Mouse (Mus musculus) cerebellum, adult 9-10 months (tissue): ENCODE results near the gene AU021092.
"Not testable (repeated sequence)": the region's sequence is repeated elsewhere in the genome, so short reads cannot be mapped to it uniquely, and the experiment has no call there.

Source experiments
- DNase-seq: peaks from one replicate; pipeline ENCODE4 v3.0.0; 2022

Gene AU021092

DNA sequence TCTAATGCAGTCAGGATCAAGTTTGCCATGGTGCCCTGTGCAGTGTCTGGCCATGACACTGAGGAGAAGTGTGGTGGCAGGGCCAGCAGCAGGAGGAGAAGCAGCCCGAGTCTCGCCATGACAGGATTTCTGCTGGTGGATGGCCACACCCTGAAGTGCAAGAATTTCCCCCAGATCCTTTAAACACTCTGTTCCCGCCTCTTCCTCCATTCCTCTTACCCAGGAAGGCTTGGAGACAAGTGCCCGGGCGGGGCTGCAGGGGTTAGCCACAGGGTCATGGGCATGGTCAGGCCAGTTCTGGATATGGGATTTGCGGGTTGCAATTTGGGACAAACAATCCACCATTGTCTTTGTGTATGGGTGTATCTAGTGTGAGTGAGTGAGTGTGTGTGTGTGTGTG lies at the start of gene AU021092:
TSS of gene AU021092 (minus strand) at position 160 of the 400 bp plus-strand sequence.
- DNase-seq, result no peak

DNA sequence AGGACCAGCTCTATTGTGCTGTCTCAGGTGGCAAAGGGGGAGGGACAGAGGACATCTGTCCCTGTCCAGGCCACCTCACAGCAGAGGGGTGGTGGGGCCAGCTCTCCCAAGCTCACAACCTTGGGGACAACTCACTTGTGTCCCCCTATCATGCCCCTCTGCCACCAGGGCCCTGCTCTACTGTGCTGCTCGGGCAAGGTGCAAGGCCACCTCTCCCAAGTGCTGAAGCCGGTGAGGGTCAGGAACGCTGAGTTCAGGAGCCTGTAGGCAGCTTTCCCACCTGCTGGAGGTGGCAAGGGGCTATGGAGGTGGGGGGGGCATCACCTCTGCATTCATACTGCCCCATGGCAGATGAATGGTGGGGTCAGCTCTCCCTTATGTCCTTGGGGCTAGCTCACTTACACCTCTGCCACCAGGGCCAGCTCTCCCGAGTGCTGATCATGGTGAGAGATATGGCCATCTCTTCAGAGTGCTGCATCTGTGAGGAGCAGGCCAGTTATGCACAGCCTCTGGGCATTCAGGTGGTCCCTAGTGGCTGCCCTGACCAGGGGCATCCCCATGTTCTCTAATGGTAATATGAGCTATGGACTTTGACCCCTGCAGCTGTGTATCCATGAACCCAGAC lies 49.4 kb upstream of the AU021092 start:
- DNase-seq, result no peak

DNA sequence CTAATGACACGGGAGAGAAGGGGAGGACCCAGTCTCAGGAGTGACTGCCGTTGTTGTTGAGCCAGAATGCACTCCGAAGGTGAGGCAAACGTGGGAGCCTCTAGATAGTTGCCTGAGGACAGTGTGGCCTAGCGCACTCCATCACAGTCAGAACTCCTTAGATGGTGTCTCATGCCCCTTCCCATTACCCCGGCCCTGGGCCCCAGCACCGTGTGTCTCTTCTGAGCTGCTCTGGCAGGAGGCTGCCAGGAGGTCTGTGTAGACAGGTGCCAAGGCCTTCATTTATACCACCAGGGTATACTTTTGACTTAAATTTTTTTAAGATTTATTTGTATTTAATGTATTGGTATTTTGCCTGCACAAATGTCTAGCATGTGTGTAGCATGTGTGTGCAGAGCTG lies 41.8 kb upstream of the AU021092 start:
- DNase-seq, result no peak

DNA sequence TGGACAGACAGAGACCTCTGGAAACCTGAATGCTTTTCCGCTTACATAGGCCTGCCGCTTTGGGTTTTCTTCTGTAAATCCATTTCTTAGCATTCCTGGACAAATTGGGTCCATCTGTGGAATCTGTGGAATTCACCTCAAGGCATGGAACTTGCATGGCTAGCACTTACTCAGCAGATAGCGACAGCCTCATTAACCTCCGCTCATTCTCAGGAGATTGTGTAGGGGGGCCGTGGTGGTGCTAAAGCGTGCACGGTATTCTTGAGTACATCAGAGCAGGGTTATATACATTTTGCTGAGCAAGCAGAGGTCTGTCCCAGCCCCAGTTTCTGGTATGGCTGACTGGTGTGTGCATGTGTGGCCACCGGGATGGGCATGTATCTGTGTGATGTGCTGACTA lies 41.1 kb upstream of the AU021092 start:
- DNase-seq, result no peak

DNA sequence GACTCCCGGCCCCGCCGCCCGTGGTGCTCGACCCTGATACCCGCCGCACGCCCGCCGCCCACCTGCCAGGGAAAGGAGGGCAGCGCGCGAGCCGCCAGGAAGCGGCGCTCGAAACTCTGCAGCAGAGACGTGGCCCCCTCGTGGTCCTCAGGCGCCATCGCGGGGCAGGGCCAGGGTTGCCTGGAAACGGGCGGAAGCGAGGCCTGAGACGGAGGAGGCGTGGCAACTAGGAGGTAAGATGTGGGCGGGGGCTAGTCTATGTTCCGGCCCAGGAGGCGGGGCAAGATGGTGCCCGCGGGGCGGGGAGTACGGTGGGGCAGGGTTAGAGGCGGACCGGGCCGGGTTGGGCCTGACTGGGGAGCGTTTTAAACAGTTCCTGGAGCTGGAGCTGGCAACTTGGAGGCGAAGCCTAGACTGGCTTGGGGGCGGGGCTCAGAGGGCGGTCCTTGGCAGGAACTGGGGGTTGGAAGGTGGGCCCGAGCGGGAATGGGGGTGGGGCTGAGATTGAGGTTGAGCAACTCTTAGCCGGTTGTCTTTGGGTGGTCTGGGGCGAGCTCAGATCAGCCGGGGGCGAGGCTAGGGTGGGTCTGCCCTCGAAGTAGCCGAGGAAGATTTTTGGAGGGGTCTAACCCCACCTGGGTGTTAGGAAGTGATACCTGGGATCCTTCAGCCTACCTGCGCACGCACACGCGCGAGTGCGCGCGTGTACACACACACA lies 33.8 kb upstream of the AU021092 start, which contains the start of gene Eef2kmt:
TSS of gene Eef2kmt (minus strand) at position 205 of the 718 bp plus-strand sequence.
- DNase-seq, result peak; percentile 96

DNA sequence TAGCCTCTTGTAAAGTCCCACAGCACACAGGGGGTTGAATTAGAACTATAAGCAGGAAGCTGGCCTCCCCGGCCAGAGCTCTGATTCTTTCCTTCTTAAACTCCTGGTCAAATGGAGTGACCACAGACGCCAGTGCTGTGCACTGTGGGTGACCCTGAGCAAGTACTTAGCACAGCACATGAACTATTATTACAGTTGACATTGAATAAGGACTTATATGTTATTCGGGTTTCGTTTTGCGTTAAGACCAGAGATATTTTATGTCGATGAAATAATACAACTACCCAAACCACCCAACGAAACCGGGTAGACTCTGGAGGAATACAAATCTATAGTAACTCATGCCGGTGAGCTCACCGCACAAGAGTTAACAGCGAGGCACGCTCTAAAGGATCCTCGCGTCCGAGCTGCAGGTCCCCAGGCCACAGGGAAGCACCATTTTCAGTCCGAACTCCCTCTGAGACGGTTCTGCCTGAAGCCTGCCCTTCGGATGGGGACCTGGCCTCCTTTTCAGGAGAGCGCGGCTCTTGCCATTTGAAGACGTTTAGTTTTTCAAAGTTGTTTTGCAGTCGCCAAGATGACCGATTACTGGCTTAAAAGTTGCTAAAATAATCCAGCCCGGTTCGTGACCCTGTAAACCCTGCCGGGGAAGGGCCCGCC lies 33.1 kb upstream of the AU021092 start:
- DNase-seq, result no peak

DNA sequence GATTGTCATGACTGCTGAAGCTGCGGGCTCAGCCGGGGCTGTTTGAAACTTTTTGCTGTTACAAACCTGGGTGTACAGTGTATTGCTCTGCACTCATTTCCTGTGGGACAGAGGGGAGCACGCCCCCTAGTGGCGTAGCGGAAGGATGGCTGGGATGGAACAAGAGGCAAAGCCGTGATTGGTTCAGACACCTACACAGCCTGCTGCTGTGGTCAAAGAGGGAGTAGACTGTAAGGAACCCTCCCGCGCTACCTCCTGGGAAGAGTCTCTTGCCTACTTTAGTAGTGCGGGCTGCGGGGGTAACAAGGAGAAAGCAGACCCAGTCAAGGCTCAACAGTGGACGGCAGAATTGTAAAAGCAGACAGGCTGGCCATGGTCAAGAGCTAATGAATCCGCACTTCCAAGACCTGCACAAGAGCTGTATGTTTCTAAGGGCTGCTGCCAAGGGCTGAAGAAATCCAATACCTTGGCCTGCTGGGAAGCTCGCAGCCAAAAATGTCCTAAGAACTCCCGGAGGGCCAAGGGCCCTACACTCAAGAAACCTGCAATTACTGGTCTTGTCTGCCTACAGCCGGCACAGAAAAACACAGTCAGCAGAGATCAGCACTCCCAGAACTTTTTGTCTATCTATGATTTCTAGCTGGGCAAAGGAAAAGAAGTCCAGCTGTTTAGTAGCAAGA lies 32.4 kb upstream of the AU021092 start:
- peak; percentile 50 for DNase-seq

DNA sequence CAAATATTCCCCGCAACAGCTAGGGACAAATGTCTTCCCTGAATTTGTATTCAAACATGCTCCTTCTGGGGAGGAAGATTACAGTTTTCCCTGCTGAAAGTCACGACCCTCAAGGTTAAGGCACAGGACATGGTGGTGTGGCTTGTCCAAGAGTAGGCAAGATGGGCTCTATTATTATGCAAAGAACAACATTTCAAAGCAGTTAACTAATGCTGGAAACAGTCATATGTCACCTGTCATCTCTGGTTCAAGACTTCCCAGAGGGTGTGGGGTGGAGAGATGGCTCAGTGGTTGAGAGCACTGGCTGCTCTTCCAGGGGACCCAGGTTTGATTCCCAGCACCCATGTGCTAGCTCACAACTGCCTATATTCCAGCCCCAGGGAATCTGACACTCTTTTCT lies 30.2 kb upstream of the AU021092 start:
- no peak for DNase-seq

DNA sequence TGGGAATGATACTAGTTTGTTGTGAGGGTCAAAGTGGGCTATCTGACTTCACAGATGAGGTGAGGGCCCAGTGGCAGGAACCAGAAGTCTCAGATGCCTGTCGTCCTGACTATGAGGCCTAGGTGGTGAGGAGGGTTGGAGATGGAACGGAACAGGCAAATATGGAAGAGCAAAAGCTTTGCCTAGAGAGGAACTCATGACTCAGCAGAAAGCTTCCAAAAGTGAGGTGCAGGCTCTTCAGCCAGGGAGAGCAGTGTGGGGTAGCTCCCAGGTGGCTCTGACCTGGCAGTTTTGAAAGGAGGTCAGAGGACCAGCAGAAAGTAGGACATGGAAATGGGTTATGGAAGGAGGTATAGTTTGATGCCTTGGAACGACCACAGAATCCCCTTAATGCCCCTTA lies 28.8 kb upstream of the AU021092 start:
- DNase-seq, result no peak

DNA sequence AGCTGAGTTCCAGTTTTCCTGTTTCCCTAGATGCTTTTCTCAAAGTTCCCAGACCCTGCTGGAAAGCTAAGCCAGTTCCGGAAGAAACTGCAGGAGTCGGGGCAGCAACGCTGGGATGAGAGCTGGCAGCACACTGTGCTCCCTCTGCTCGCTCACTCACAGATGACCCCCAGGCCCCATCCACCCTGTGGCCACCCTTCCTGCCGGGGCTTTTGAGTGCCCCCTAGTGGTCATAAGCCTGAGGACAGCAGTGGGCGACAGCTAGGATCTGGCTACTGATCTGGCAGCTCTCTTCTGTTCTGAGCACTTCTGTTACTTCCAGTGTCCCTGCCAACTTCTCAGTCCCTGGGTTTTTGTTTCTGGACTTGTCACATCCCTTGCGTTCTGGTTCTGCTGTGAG lies 22.3 kb upstream of the AU021092 start:
- peak; percentile 53 for DNase-seq

DNA sequence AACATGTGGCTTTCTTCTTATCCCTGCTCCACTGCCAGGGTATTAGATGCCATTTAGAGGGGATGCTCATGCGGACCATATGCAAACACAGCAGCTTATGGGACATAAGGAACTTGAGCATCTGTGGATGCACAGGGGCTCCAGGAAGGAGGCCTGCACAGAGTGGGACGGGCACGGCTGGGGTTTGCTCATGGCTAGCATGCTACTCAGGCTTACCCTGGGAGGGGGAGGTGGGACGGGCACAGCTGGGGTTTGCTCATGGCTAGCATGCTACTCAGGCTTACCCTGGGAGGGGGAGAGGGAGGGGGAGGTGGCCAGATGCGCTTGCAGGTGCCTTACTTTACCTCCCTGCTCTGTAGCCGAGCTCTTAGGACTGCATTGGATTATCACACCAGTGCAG lies 20.8 kb upstream of the AU021092 start:
- no peak for DNase-seq

DNA sequence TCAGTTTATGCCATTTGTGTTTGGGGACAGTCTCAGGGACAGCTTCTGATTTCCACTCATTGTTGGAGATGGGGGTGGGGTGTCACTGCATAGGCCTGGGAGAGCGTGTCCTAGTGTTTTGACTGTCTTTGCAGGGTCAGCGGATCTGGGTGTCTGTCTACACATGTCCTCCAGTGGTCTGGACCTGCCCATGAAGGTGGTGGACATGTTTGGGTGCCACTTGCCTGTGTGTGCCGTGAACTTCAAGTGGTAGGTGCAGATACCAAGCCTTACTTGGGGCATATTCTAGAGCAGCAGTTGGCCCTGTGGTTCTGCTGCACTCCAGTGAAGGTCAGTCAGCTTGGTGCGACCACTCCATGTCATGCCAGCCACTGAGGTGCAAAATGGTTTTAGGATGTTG lies 20.3 kb upstream of the AU021092 start:
- DNase-seq, result no peak

DNA sequence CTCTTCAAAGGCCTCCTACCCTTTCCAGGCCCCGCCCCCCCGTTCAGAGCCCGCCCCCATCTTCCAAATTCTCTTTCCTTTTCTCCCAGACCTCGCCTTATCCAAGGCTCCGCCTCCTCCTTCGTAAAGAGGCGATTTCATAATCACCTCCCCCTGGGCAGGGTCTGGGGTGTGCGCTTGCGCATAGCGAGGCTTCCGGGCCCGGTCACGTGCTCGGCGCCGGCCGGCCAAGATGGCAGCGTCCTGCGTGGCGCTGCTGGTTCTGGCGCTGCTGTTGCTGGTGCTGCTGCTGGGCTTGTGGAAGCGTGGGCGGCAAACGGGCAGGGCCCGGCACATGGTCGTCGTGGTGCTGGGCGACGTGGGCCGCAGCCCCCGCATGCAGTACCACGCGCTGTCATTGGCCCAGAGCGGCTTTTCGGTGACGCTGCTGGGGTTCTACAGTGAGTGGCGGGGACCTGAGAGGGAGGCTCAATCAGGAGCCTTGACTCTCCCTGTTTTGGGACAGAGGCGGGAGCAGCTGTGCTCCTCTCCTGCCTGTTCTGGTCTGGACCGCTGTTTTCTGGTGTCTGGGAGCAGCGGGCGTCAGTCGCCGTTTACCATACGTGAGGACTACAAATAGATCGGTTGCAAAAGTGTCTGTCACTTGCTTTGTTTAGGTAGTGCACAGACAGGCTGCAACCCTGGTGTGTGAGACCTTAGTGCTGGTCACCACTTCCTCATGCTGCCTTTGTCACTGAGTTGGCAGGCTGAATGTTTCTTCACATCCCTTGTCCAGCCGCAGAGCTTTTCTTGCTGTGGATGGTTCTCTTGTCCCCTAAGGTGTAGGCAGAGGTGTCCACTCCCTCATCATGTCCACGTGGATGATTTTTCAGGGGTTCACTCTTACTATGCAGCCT lies 11.6 kb upstream of the AU021092 start, which contains the start of gene Alg1:
TSS of gene Alg1 (plus strand) at position 204 of the 896 bp plus-strand sequence.
- peak; percentile 95 for DNase-seq

DNA sequence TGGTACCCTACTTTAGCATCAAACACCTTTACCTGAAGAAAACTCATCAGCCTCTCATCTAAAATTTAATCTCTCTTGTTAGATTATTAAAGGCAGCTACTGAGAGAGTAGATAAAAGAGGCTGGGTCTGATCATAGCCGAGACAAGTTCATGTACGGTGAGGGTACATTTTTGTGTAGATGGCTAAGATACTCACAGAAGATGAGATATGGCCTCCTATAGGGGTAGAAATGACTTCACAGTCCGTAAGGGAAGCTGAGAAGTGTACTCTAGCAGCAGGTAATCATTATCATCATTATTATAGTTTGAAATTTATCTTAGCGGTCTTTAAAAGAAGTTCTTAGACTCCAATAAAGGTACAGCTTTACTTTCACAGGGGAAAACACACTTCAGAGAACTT lies 10.9 kb upstream of the AU021092 start:
- DNase-seq, result no peak

DNA sequence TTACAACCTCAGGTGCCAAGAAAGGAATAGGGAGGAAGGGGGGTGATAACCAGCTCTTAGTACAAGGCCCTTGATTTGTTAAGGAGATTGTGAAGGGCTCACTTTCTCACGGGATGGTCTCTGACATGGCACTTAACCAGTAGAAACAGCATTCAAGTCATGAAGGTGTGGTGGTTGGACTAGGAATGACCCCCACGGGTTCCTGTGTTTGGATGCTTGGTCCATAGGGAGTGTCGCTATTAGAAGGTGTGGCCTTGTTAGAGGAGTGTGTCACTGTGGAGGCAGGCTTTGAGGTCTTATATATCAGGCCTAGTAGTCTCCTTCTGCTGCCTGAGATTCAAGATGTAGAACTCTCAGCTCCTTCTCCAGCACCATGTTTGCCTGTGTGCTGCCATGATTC lies 6.0 kb upstream of the AU021092 start:
- DNase-seq, result not testable (repeated sequence)

DNA sequence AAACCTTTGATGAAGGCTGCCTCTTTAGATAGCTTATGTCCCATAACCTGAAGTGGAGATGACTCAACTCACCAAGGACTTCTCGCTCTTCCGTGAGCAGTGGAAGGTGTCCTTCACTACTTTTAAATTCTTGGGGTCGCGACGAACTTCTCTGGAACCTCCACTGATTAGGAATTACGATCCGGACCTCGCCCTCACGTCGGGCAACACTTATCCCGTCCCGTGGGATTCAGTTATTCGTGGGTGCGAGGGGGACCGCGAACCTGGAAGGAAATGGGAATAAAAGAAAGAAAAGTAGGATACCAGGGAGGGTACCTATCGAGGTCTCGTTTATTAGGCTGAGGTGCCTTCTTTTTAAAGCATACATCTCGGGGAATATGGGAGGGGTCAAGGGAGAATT lies 5.4 kb upstream of the AU021092 start:
- DNase-seq, result not testable (repeated sequence)

DNA sequence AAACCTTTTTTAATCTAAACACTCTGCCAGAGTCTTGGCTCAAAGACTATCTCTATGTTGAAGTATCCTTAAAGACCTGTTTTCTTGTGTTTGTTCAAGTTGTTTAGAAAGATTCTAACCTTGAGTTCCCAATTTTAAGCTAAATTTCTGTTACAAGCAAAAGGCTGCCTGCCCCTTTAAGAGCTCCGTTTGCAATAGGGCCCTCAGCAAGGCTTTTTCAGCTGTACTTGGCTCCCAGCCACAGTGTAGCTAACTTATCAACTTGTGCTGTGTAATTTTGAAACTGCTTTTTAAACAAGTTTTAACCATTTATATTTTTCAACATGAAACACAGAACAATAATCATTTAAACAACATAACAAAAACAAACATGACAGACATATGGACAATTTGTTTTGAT lies 4.4 kb upstream of the AU021092 start:
- not testable (repeated sequence) for DNase-seq

DNA sequence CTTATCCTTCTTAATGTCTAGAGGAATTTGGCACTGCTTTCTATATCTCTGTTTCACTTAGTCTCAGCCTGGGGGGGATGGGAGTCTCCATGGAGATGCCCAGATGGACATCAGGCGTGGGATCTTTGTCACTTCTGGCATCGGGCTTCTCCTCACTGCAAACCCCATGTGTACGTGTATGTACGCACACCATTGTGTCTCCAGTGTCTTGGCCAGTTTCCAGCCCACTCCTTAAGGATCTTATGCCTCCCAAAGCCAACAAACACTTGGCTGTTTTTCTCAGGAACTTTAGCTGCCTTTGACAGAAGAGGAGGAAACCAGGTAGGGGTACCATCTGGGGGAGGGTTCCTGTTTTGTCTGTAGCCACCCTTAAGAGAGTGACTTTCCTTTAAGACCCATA lies 696 bp downstream of the AU021092 start:
- no peak for DNase-seq

DNA sequence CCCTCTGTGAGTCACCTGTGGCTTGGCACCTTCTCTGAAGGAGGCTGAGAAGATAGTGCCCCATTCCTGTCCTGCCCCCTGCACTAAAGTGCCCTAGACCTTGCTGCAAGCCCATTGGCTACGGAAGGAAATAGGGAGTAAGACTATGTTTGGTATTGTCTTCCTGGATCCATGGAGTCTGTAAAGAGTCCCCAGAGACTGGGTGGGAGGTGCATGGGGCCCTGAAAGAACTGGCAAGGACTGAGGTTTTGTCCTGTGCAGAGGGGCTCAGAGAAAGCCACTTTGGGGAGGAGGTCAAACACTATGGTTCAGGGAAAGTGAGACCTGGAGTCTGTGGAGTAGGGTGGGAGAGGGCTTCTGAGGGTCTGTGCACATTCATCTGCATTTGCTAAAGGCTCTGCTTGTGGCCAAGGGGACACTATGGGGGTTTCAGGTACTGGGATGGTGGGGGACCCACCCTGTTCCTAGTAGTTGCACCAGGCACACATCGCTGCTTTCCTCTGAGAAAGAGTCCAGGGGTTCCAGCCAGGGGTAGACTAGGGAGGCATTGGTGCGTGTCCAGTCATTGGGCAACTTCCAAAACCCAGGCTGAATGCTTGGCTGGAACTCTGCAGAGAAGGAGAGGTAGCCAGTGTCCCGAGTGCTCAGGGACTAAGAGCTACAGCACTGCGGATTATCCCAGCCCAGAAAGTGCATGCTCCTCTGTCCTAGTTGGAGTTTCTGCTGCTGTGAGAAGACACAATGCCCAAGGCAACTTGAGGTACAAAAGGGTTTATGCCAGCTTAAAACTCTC lies 4.6 kb downstream of the AU021092 start:
- no peak for DNase-seq

DNA sequence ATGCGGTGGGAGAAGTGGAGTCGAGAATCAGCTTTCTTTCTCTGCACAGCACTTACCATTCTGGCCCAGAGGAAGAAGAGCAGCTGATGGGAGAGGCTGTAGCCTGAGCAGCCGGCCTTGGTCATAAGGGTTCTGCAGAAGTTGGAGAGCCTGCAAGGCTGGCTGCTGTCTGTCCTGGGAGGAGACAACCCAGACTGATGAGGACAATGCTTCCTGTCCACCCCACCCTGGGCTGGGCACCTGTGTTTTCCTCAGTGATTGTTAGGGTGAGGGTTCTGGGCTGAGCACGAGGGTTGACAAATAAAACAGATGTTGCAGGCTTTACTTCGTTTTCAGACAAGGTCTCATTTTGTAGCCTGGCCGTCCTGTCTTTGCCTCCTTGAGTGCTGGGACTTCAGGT lies 5.4 kb downstream of the AU021092 start:
- DNase-seq, result no peak

DNA sequence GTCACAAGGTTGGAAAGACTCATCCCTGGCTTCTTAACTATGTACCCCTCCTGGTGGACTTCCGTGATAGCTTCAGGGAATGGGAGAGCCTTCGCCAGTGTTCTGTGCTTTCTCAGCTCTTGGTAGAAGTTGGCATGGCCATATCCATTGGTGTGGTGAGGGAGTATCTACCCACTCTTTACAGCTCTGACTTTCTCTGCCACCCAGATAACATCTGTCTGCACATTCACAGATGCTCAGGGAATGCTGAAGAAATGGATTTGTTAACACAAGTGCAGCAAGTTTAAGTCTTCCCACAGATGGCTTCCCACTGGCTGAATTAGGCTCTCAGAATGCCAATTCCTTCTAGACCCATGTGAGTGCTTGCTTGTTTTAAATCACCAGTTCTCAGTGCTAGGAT lies 8.0 kb downstream of the AU021092 start:
- DNase-seq, result no peak

DNA sequence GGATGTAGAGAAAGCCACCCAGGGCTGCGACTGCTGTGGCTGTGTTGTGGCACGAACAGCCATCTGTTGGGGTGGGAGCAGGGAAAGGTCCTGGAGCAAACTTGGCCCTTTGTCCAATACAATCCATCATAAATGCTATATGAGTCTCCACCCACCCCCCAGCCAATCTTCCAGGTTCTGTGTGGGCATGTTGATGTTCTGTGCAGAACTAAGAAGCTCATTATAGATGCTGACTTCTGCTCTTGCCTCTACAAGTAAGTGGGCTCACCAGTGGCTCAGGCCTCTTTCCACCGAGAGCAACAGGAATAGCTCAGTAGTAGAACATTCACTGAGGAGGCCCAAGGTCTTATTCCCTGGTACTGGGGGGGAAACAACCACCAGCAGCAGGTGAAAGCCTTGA lies 9.9 kb downstream of the AU021092 start:
- no peak for DNase-seq
